Mouse (Mus musculus) adrenal gland (tissue): ENCODE results near the gene Itgb1bp2.
"Not testable (repeated sequence)": the region's sequence is repeated elsewhere in the genome, so short reads cannot be mapped to it uniquely, and the experiment has no call there.

ENCODE experiments used
- intact Hi-C: fragments of 180-260 bp; cut with DNase I; formaldehyde crosslinking; loops from one replicate; pipeline ENCODE4 v1.15.1; 2025
- long read RNA-seq, 2 experiments: library from polyadenylated mRNA; unstranded; transcript quantifications; one replicate each; pipeline ENCODE4 v2.0.0; 2020; ENCODE audit warnings: borderline replicate concordance in 1 of 2; ENCODE audit not compliant: insufficient replicate concordance in 1 of 2

Gene Itgb1bp2
- long read RNA-seq, experiment 1, result 0 reads
- long read RNA-seq, experiment 2, result 0 reads

- intact Hi-C loops, result no loop called here
Observed at GRCm38 (mm10) chrX:101448886-101449475, at the start of gene Itgb1bp2. Gene Itgb1bp2, plus strand, starts transcription at chrX:101449088.

- intact Hi-C loops, result no loop called here
Observed at GRCm38 (mm10) chrX:101418946-101419724, 29.8 kb upstream of the Itgb1bp2 start.

GRCm38 (mm10) chrX:101419725-101420699 is 28.9 kb upstream of the Itgb1bp2 start:
- intact Hi-C loops, result no loop called here

- intact Hi-C loops, result no loop called here
Observed at GRCm38 (mm10) chrX:101420700-101421095, 28.2 kb upstream of the Itgb1bp2 start, which contains the start of gene Zmym3. Gene Zmym3, minus strand, starts transcription at chrX:101420849.

- intact Hi-C loops, result no loop called here
Observed at GRCm38 (mm10) chrX:101423462-101423861, 25.4 kb upstream of the Itgb1bp2 start.

- intact Hi-C loops, result no loop called here
Observed at GRCm38 (mm10) chrX:101427774-101428173, 21.1 kb upstream of the Itgb1bp2 start.

GRCm38 (mm10) chrX:101428785-101429141 is 20.1 kb upstream of the Itgb1bp2 start:
- intact Hi-C loops, result no loop called here

- intact Hi-C loops, result no loop called here
Observed at GRCm38 (mm10) chrX:101429142-101429949, 19.5 kb upstream of the Itgb1bp2 start, which contains the start of gene Nono. Gene Nono, plus strand, starts transcription at chrX:101429318.

GRCm38 (mm10) chrX:101429976-101430375 is 18.9 kb upstream of the Itgb1bp2 start:
- intact Hi-C loops, result loop anchor here (5.0 kb wide), 1 partner anchor 42 kb away; no protein-coding TSS in a partner anchor

GRCm38 (mm10) chrX:101451147-101451546 is 2.3 kb downstream of the Itgb1bp2 start:
- intact Hi-C loops, result no loop called here

GRCm38 (mm10) chrX:101451591-101451990 is 2.7 kb downstream of the Itgb1bp2 start:
- intact Hi-C loops, result no loop called here

- intact Hi-C loops, result loop anchor here (5.0 kb wide), 1 partner anchor 40 kb away; no protein-coding TSS in a partner anchor
Observed at GRCm38 (mm10) chrX:101472202-101472601, 23.3 kb downstream of the Itgb1bp2 start.

- intact Hi-C loops, result no loop called here
Observed at GRCm38 (mm10) chrX:101481604-101482350, 32.9 kb downstream of the Itgb1bp2 start.

GRCm38 (mm10) chrX:101486487-101487152 is 37.7 kb downstream of the Itgb1bp2 start:
- intact Hi-C loops, result not testable (repeated sequence)
